Mouse (Mus musculus): Measurements from ENCODE around the gene Satl1.
A peak's percentile ranks its signal among the peaks of the same experiment; 100 is the strongest.

Satl1 gene

GRCm38 (mm10) chrX:112406679-112407078, at the start of gene Satl1:
TSS of gene Satl1 (minus strand) at chrX:112406779.
- DNase-seq (ENCODE audit: low spot score) = no peak

GRCm38 (mm10) chrX:112438064-112438463, 31.5 kb upstream of the Satl1 start:
- no peak for DNase-seq (ENCODE audit: low spot score)

GRCm38 (mm10) chrX:112437580-112437979, 31.0 kb upstream of the Satl1 start:
- DNase-seq (ENCODE audit: low spot score) = no peak

- peak; percentile 68 for DNase-seq (ENCODE audit: low spot score)
Measured at GRCm38 (mm10) chrX:112422998-112423397, 16.4 kb upstream of the Satl1 start.

GRCm38 (mm10) chrX:112412309-112412708, 5.7 kb upstream of the Satl1 start:
- no peak for DNase-seq (ENCODE audit: low spot score)

- DNase-seq (ENCODE audit: low spot score) = peak; percentile 25
Measured at GRCm38 (mm10) chrX:112370577-112371410, 35.8 kb downstream of the Satl1 start.

- peak; percentile 15 for DNase-seq (ENCODE audit: low spot score)
Measured at GRCm38 (mm10) chrX:112368426-112368825, 38.2 kb downstream of the Satl1 start.

- peak; percentile 68 for DNase-seq (ENCODE audit: low spot score)
Measured at GRCm38 (mm10) chrX:112348395-112348791, 58.2 kb downstream of the Satl1 start.

GRCm38 (mm10) chrX:112347467-112348394, 58.8 kb downstream of the Satl1 start:
- peak; percentile 44 for DNase-seq (ENCODE audit: low spot score)

GRCm38 (mm10) chrX:112339486-112339885, 67.1 kb downstream of the Satl1 start:
- DNase-seq (ENCODE audit: low spot score) = no peak
